Mouse (Mus musculus): ENCODE measurements around the gene Lgals3bp.

- TF ChIP-seq CTCF (IDR thresholded peaks at IDR 0.05) (peak; percentile 22; the same call in 1 of the 2 replicates), POLR2A (IDR thresholded peaks at IDR 0.05; ENCODE audit: insufficient read depth, low read depth, low read length) (no peak)
Measured at GRCm38 (mm10) chr11:118346395-118347096, 55.3 kb downstream of the Lgals3bp start.

Data from heart, adult 2 months (tissue).